Mouse (Mus musculus) liver, embryonic 14.5 days (tissue): ENCODE measurements around the gene Psmc6.

Source experiments
- CTCF ChIP-seq: IDR thresholded peaks from 2 replicates; pipeline ENCODE4 v1.5.1; 2016; ENCODE audit warnings: antibody characterized with exemption, low read depth, control low read depth
- EP300 ChIP-seq: IDR thresholded peaks from 2 replicates; pipeline ENCODE4 v1.6.1; 2016; ENCODE audit warnings: antibody characterized with exemption, low read depth

DNA sequence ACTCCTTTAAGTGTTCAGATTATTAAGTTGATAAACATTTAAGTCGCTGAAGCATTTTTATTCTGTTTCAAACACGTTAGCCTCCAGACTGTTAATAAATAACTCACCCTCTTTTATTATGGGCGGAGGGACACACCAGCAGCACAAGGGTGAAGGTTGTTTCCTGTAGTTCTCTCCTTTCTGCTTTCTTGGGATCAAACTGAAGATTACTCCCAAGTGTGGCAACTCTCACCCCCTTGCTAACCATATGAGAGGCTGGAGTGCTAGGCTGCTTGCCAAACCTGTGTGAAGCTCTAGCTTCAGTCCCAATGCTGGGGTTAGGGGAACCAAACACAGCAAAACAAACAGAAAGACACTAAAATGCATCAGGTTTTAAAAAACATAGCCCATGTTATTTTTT, 49.2 kb downstream of the Psmc6 start:
- TF ChIP-seq CTCF (no peak), EP300 (no peak)
